Mouse (Mus musculus): ENCODE measurements around the gene Cep162. TPM values are rescaled to one million over a fixed set of nuclear protein-coding genes. Genes with fewer than 3 reads are reported as not detected.

Gene Cep162
- total and polyA plus RNA-seq, 2 experiments from 2014 or later, result 3.4 to 8.9 TPM

DNA sequence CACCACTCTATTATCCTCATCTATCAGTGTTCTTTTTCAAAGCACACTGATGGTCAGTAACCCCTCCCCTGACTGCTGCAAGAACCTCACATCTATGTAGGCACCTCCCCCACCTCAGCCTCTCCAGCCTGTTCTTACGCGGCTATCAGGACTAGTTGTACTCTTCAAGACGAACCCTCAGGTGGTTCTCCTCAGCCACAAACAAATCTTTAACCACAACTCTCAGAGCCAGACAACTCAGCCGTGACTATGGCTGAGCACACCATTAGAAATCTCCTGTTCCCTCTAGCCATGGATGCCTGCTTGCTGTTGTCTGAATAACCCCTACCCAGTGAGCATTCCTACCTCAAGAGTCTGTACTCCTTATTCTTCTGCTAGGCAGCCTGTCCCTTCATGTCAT is 42.1 kb downstream of the Cep162 start:
- Histone ChIP-seq H3K36me3 (ENCODE audit: insufficient read depth) (peaks cover 48% of the 10 kb centered on the region), H3K9me3 (ENCODE audit: low read length) (no peaks in the 10 kb centered on the region), H3K4me1 (ENCODE audit: insufficient read depth) (no peaks in the 10 kb centered on the region), H3K4me3 (ENCODE audit: low read depth, low read length) (no peak overlapping the region), H3K27me3 (ENCODE audit: insufficient read depth, low read length) (no peaks in the 10 kb centered on the region), H3K27ac (ENCODE audit: low read depth, low read length) (no peak overlapping the region), H3K4me2 (ENCODE audit: low read depth) (no peak overlapping the region), H3K9ac (no peak overlapping the region)
- DNase-seq, result no peak
- TF ChIP-seq CTCF (IDR thresholded peaks at IDR 0.05; ENCODE audit: low read depth), result no peak
- WGBS, result 93% methylated on average over 4 of the region's 4 CpGs
- ATAC-seq, result no peak

DNA sequence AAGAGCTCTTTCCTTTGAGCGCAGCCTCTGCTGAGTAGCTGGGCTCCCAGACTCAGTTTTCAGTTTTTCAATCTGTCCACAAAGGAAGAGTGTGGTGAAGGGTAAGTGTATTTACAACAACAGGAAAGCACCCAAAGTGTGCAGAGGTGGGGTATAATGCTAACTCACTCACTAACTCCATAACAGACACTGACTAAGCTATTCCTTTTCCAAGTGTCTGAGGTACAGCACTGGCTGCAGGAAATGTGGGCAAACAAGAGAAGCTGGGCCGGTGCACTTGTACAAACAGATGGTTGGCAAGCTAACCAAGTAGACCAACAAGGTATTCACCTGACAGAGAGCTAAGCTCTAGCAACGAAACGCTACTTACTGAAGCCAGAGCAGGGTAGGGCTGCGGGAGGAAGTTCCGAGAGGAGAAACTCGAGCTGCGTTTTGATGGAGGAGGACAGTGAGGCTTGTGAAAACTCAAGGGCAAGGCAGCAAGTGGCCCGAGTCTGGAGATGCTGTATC is 44.5 kb downstream of the Cep162 start:
- no peak for DNase-seq
- H3K36me3 ChIP-seq (ENCODE audit: insufficient read depth), result peaks cover 47% of the 10 kb centered on the region
- TF ChIP-seq CTCF (IDR thresholded peaks at IDR 0.05; ENCODE audit: low read depth), result no peak
- no peak for ATAC-seq
- no peaks in the 10 kb centered on the region for H3K9me3 ChIP-seq (ENCODE audit: low read length)
- no peak overlapping the region for H3K9ac ChIP-seq
- H3K4me1 ChIP-seq (ENCODE audit: insufficient read depth), result no peaks in the 10 kb centered on the region
- H3K27ac ChIP-seq (ENCODE audit: low read depth, low read length), result no peak overlapping the region
- no peak overlapping the region for H3K4me3 ChIP-seq (ENCODE audit: low read depth, low read length)
- 96% methylated on average over 9 of the region's 9 CpGs for WGBS
- no peak overlapping the region for H3K4me2 ChIP-seq (ENCODE audit: low read depth)
- H3K27me3 ChIP-seq (ENCODE audit: insufficient read depth, low read length), result no peaks in the 10 kb centered on the region

DNA sequence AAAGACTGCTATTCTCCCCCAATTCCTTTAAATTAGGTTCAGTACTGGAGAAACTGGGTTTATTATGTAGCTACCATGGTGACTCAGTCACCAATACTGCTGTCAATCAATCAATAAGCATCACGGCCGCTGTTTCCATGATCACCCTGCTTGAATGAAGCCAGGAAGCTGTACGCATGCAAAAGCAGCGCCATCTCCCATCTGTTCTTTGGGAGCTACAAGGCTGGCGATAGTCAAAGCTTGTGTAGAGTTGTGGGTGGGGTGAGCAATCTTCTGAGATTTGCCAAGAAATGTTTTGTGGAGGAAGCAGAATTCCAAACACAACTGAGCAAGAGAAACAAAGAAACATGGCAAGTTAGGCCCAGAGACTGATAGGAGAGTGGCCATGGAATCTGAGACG is 52.9 kb downstream of the Cep162 start:
- ATAC-seq (peak; percentile 58; the same call in 1 of the 2 replicates), DNase-seq (no peak)
- H3K27ac ChIP-seq (ENCODE audit: low read depth, low read length), result no peak overlapping the region
- H3K9ac ChIP-seq, result no peak overlapping the region
- H3K4me3 ChIP-seq (ENCODE audit: low read depth, low read length), result no peak overlapping the region
- H3K9me3 ChIP-seq (ENCODE audit: low read length), result no peaks in the 10 kb centered on the region
- WGBS, result 64% methylated on average over 6 of the region's 6 CpGs
- no peaks in the 10 kb centered on the region for H3K27me3 ChIP-seq (ENCODE audit: insufficient read depth, low read length)
- no peak overlapping the region for H3K4me2 ChIP-seq (ENCODE audit: low read depth)
- TF ChIP-seq CTCF (IDR thresholded peaks at IDR 0.05; ENCODE audit: low read depth), result no peak
- peaks cover 38% of the 10 kb centered on the region for H3K36me3 ChIP-seq (ENCODE audit: insufficient read depth)
- H3K4me1 ChIP-seq (ENCODE audit: insufficient read depth), result no peaks in the 10 kb centered on the region

DNA sequence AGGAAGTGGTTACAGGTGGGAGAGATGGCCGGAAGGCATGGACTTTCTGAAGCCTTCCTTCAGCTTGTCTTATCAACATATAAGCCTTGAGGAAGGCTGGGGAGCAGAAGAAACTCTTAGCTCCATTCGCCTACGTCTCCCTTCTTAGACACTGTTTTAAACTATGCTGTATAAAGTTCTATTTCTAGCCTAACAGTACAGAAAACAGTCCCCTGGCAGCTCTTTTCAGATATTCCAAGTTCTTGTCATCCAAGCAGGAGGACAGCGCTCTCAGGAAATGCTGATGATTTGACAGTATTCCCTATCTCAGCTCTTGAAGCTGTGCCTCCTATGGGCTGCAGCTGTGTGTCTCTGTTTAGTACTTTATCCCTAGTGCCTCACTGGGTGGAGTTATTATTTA is 54.4 kb downstream of the Cep162 start:
- Histone ChIP-seq H3K36me3 (ENCODE audit: insufficient read depth) (peaks cover 35% of the 10 kb centered on the region), H3K9ac (no peak overlapping the region), H3K4me1 (ENCODE audit: insufficient read depth) (no peaks in the 10 kb centered on the region), H3K27ac (ENCODE audit: low read depth, low read length) (no peak overlapping the region), H3K27me3 (ENCODE audit: insufficient read depth, low read length) (no peaks in the 10 kb centered on the region), H3K4me2 (ENCODE audit: low read depth) (no peak overlapping the region), H3K9me3 (ENCODE audit: low read length) (no peaks in the 10 kb centered on the region), H3K4me3 (ENCODE audit: low read depth, low read length) (no peak overlapping the region)
- no peak for DNase-seq
- 95% methylated on average over 4 of the region's 4 CpGs for WGBS
- ATAC-seq, result no peak
- no peak for TF ChIP-seq CTCF (IDR thresholded peaks at IDR 0.05; ENCODE audit: low read depth)

DNA sequence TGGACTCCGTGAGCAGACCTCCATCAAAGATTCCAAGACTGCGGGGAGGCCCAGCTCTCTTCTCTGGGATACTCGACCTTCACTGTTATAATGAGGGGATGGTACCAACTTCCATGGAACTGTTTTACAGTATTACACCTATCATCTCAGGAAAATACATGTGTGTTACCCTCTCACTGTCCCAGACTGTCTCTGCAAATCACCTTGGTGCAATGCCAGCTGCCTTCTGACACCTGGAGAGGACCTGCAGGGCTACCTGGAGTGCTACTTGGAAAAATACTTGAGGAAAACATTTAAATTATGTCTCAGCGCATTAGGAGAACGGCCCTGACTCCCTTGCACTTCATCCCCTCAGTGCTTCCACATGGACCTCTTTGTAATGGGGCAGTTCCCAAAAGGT is 54.9 kb downstream of the Cep162 start:
- ATAC-seq, result no peak
- no peak overlapping the region for H3K9ac ChIP-seq
- WGBS, result 98% methylated on average over 5 of the region's 5 CpGs
- no peak overlapping the region for H3K4me2 ChIP-seq (ENCODE audit: low read depth)
- no peak overlapping the region for H3K4me3 ChIP-seq (ENCODE audit: low read depth, low read length)
- no peaks in the 10 kb centered on the region for H3K4me1 ChIP-seq (ENCODE audit: insufficient read depth)
- H3K27ac ChIP-seq (ENCODE audit: low read depth, low read length), result no peak overlapping the region
- no peak for DNase-seq
- H3K36me3 ChIP-seq (ENCODE audit: insufficient read depth), result peaks cover 35% of the 10 kb centered on the region
- H3K9me3 ChIP-seq (ENCODE audit: low read length), result no peaks in the 10 kb centered on the region
- no peak for TF ChIP-seq CTCF (IDR thresholded peaks at IDR 0.05; ENCODE audit: low read depth)
- H3K27me3 ChIP-seq (ENCODE audit: insufficient read depth, low read length), result no peaks in the 10 kb centered on the region

DNA sequence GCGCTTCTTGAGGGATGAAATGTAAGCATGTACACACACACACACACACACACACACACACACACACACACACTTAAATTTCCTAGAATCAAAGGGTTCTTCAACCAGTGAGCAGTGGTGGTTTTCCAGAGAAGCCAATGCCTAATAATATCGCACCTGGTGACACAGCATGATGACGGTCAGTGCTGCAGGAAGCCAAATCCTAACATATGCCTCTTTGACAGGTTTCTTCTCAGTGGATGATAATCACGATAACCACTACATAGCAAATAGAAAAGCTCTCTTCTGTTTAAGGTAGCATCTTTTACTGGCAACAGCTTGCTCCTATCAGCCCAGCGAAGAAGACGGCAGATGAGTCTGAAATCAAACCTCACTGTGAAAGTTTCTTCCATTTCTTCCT is 57.3 kb downstream of the Cep162 start:
- Histone ChIP-seq H3K9me3 (ENCODE audit: low read length) (no peaks in the 10 kb centered on the region), H3K4me3 (ENCODE audit: low read depth, low read length) (no peak overlapping the region), H3K27ac (ENCODE audit: low read depth, low read length) (no peak overlapping the region), H3K4me2 (ENCODE audit: low read depth) (no peak overlapping the region), H3K9ac (no peak overlapping the region), H3K27me3 (ENCODE audit: insufficient read depth, low read length) (no peaks in the 10 kb centered on the region), H3K4me1 (ENCODE audit: insufficient read depth) (no peaks in the 10 kb centered on the region), H3K36me3 (ENCODE audit: insufficient read depth) (peaks cover 32% of the 10 kb centered on the region)
- TF ChIP-seq CTCF (IDR thresholded peaks at IDR 0.05; ENCODE audit: low read depth), result no peak
- DNase-seq (no peak), ATAC-seq (no peak)
- 94% methylated on average over 6 of the region's 6 CpGs for WGBS

DNA sequence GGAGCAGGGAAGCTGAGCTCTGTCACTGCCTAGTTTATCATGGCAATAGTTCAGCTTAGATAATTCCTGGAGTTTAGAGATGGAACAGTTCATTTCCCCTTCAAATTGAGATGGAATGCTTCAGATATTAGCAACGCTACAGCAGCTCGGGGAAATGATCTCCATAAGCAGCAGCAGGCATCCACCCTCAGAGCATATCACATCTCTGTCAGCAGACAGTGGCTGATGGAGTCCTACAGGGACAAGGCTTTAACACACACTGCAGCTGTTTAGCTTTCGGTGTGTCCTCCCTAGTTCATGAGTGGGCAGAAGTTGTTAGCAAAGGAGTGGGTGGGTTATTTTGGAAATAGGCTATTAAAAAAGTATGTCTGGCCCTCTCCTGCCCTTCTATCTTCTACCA is 58.1 kb downstream of the Cep162 start:
- TF ChIP-seq CTCF (IDR thresholded peaks at IDR 0.05; ENCODE audit: low read depth), result no peak
- peaks cover 33% of the 10 kb centered on the region for H3K36me3 ChIP-seq (ENCODE audit: insufficient read depth)
- no peak overlapping the region for H3K27ac ChIP-seq (ENCODE audit: low read depth, low read length)
- ATAC-seq, result no peak
- DNase-seq, result no peak
- H3K4me2 ChIP-seq (ENCODE audit: low read depth), result no peak overlapping the region
- H3K27me3 ChIP-seq (ENCODE audit: insufficient read depth, low read length), result no peaks in the 10 kb centered on the region
- H3K4me1 ChIP-seq (ENCODE audit: insufficient read depth), result no peaks in the 10 kb centered on the region
- H3K9ac ChIP-seq, result no peak overlapping the region
- H3K4me3 ChIP-seq (ENCODE audit: low read depth, low read length), result no peak overlapping the region
- H3K9me3 ChIP-seq (ENCODE audit: low read length), result 0 out of 2 replicates have a peak, but pooled peaks cover 5% of the 10 kb centered on the region
- WGBS, result 93% methylated on average over 3 of the region's 3 CpGs
